Mouse (Mus musculus) thymus, adult 2 months (tissue): ENCODE measurements at regions not wholly inside any gene's neighbourhood (a gene's known extent, or its start where the extent isn't known, plus 50 kb on each side); places are given as distances from the start of the nearest gene placed in this dataset.

Experiments used
- CTCF ChIP-seq: fragments of 200-500 bp; IDR thresholded peaks from 2 replicates; pipeline ENCODE4 v1.5.1; 2012; ENCODE audit warnings: mild to moderate bottlenecking, control low read depth, low read length, moderate library complexity, borderline replicate concordance; ENCODE audit not compliant: control insufficient read depth, poor library complexity, insufficient read depth; ENCODE audit errors: extremely low read depth
- POLR2A ChIP-seq: fragments of 200-500 bp; IDR thresholded peaks from 2 replicates; pipeline ENCODE4 v1.6.1; 2012; ENCODE audit warnings: mild to moderate bottlenecking, low read length, control low read depth, moderate library complexity; ENCODE audit not compliant: control insufficient read depth, poor library complexity, insufficient read depth; ENCODE audit errors: extremely low read depth

GRCm38 (mm10) chr17:79241489-79241888 lies 113.4 kb downstream of the Cdc42ep3 start:
- no peak for TF ChIP-seq CTCF
- no peak for TF ChIP-seq POLR2A
